Mouse (Mus musculus): ENCODE results near the gene Ces1d. TPM values are rescaled to one million over a fixed set of nuclear protein-coding genes. Genes with fewer than 3 reads are reported as not detected.
"Not testable (repeated sequence)": the region's sequence is repeated elsewhere in the genome, so short reads cannot be mapped to it uniquely, and the experiment has no call there.

The Ces1d gene
- polyA plus RNA-seq (2015; fragmentation: Nextera tagmentation; extraction: Ambion mirVana) = 1.8 and 4.0 TPM in 2 replicates

- ATAC-seq (replicated peaks; ENCODE audit: insufficient number of reproducible peaks, insufficient read depth, low FRiP score, low read depth) = no peak
- Histone ChIP-seq H3K4me3 (no peak within 1 kb of the TSS), H3K4me2 (no peak within 1 kb of the TSS), H3K27me3 (no peaks in the 10 kb centered on the region), H3K9ac (no peak within 1 kb of the TSS), H3K4me1 (replicated peaks) (no peaks in the 10 kb centered on the region), H3K36me3 (no peaks in the 10 kb centered on the region), H3K27ac (no peak within 1 kb of the TSS), H3K9me3 (replicated peaks) (no peaks in the 10 kb centered on the region)
- 76% methylated on average over 8 of the region's 8 CpGs for WGBS
Observed at GRCm38 (mm10) chr8:93197685-93198525, at the start of gene Ces1d. Gene Ces1d, minus strand, starts transcription at chr8:93197838.

- ATAC-seq (replicated peaks; ENCODE audit: insufficient number of reproducible peaks, insufficient read depth, low FRiP score, low read depth) = no peak
- Histone ChIP-seq H3K9me3 (replicated peaks) (no peaks in the 10 kb centered on the region), H3K4me2 (no peak overlapping the region), H3K9ac (no peak overlapping the region), H3K4me3 (no peak overlapping the region), H3K27ac (no peak overlapping the region), H3K27me3 (no peaks in the 10 kb centered on the region), H3K4me1 (replicated peaks) (no peaks in the 10 kb centered on the region), H3K36me3 (no peaks in the 10 kb centered on the region)
- WGBS = 62% methylated on average over 2 of the region's 2 CpGs
Observed at GRCm38 (mm10) chr8:93246057-93246456, 48.4 kb upstream of the Ces1d start.

- Histone ChIP-seq H3K4me2 (no peak overlapping the region), H3K27me3 (no peaks in the 10 kb centered on the region), H3K9me3 (replicated peaks) (no peaks in the 10 kb centered on the region), H3K36me3 (no peaks in the 10 kb centered on the region), H3K4me1 (replicated peaks) (no peaks in the 10 kb centered on the region), H3K4me3 (no peak overlapping the region), H3K9ac (no peak overlapping the region), H3K27ac (no peak overlapping the region)
- no peak for ATAC-seq (replicated peaks; ENCODE audit: insufficient number of reproducible peaks, insufficient read depth, low FRiP score, low read depth)
Observed at GRCm38 (mm10) chr8:93239884-93240283, 42.2 kb upstream of the Ces1d start.

- Histone ChIP-seq H3K27ac (no peak overlapping the region), H3K4me3 (no peak overlapping the region), H3K27me3 (no peaks in the 10 kb centered on the region), H3K4me2 (no peak overlapping the region), H3K36me3 (no peaks in the 10 kb centered on the region), H3K9me3 (replicated peaks) (no peaks in the 10 kb centered on the region), H3K4me1 (replicated peaks) (no peaks in the 10 kb centered on the region), H3K9ac (no peak overlapping the region)
- no peak for ATAC-seq (replicated peaks; ENCODE audit: insufficient number of reproducible peaks, insufficient read depth, low FRiP score, low read depth)
- 89% methylated on average over 1 of the region's 1 CpGs for WGBS
Observed at GRCm38 (mm10) chr8:93235681-93236080, 38.0 kb upstream of the Ces1d start.

GRCm38 (mm10) chr8:93234706-93235105 is 37.1 kb upstream of the Ces1d start:
- no peaks in the 10 kb centered on the region for H3K36me3 ChIP-seq
- H3K4me1 ChIP-seq (replicated peaks) = no peaks in the 10 kb centered on the region
- no peaks in the 10 kb centered on the region for H3K27me3 ChIP-seq
- WGBS = 78% methylated on average over 1 of the region's 1 CpGs
- H3K9me3 ChIP-seq (replicated peaks) = no peaks in the 10 kb centered on the region
- no peak for ATAC-seq (replicated peaks; ENCODE audit: insufficient number of reproducible peaks, insufficient read depth, low FRiP score, low read depth)
- H3K4me3 ChIP-seq = no peak overlapping the region
- H3K4me2 ChIP-seq = no peak overlapping the region
- no peak overlapping the region for H3K9ac ChIP-seq
- no peak overlapping the region for H3K27ac ChIP-seq

- Histone ChIP-seq H3K9me3 (replicated peaks) (no peaks in the 10 kb centered on the region), H3K4me3 (no peak overlapping the region), H3K27me3 (no peaks in the 10 kb centered on the region), H3K4me2 (no peak overlapping the region), H3K9ac (no peak overlapping the region), H3K27ac (no peak overlapping the region), H3K4me1 (replicated peaks) (no peaks in the 10 kb centered on the region), H3K36me3 (no peaks in the 10 kb centered on the region)
- whole genome bisulfite sequencing = 79% methylated on average over 6 of the region's 6 CpGs
- no peak for ATAC-seq (replicated peaks; ENCODE audit: insufficient number of reproducible peaks, insufficient read depth, low FRiP score, low read depth)
Observed at GRCm38 (mm10) chr8:93234068-93234467, 36.4 kb upstream of the Ces1d start.

- no peak within 1 kb of the TSS for H3K4me2 ChIP-seq
- H3K4me3 ChIP-seq = no peak within 1 kb of the TSS
- no peak within 1 kb of the TSS for H3K9ac ChIP-seq
- no peaks in the 10 kb centered on the region for H3K27me3 ChIP-seq
- H3K36me3 ChIP-seq = no peaks in the 10 kb centered on the region
- H3K27ac ChIP-seq = no peak within 1 kb of the TSS
- H3K4me1 ChIP-seq (replicated peaks) = no peaks in the 10 kb centered on the region
- no peaks in the 10 kb centered on the region for H3K9me3 ChIP-seq (replicated peaks)
- ATAC-seq (replicated peaks; ENCODE audit: insufficient number of reproducible peaks, insufficient read depth, low FRiP score, low read depth) = no peak
Observed at GRCm38 (mm10) chr8:93229446-93229845, 31.8 kb upstream of the Ces1d start, which contains the start of gene Ces1e. Gene Ces1e, minus strand, starts transcription at chr8:93229619.

GRCm38 (mm10) chr8:93228673-93229370 is 31.2 kb upstream of the Ces1d start:
- Histone ChIP-seq H3K4me2 (no peak overlapping the region), H3K36me3 (no peaks in the 10 kb centered on the region), H3K4me1 (replicated peaks) (no peaks in the 10 kb centered on the region), H3K9ac (no peak overlapping the region), H3K4me3 (no peak overlapping the region), H3K27me3 (no peaks in the 10 kb centered on the region), H3K9me3 (replicated peaks) (no peaks in the 10 kb centered on the region), H3K27ac (no peak overlapping the region)
- ATAC-seq (replicated peaks; ENCODE audit: insufficient number of reproducible peaks, insufficient read depth, low FRiP score, low read depth) = no peak
- 64% methylated on average over 11 of the region's 11 CpGs for WGBS

- H3K27ac ChIP-seq; H3K9ac ChIP-seq; H3K36me3 ChIP-seq; H3K27me3 ChIP-seq; H3K9me3 ChIP-seq (replicated peaks); H3K4me3 ChIP-seq; ATAC-seq (replicated peaks; ENCODE audit: insufficient number of reproducible peaks, insufficient read depth, low FRiP score, low read depth); H3K4me2 ChIP-seq; H3K4me1 ChIP-seq (replicated peaks): not testable (repeated sequence)
- WGBS = 97% methylated on average over 1 of the region's 1 CpGs
Observed at GRCm38 (mm10) chr8:93226471-93226870, 28.8 kb upstream of the Ces1d start.

GRCm38 (mm10) chr8:93221896-93222295 is 24.3 kb upstream of the Ces1d start:
- 65% methylated on average over 3 of the region's 3 CpGs for WGBS
- H3K9ac ChIP-seq = no peak overlapping the region
- H3K4me2 ChIP-seq = no peak overlapping the region
- H3K36me3 ChIP-seq = no peaks in the 10 kb centered on the region
- no peaks in the 10 kb centered on the region for H3K9me3 ChIP-seq (replicated peaks)
- H3K4me1 ChIP-seq (replicated peaks) = peaks cover 20% of the 10 kb centered on the region
- no peak overlapping the region for H3K27ac ChIP-seq
- ATAC-seq (replicated peaks; ENCODE audit: insufficient number of reproducible peaks, insufficient read depth, low FRiP score, low read depth) = no peak
- H3K4me3 ChIP-seq = no peak overlapping the region
- H3K27me3 ChIP-seq = no peaks in the 10 kb centered on the region

- peaks cover 21% of the 10 kb centered on the region for H3K4me1 ChIP-seq (replicated peaks)
- no peak overlapping the region for H3K4me2 ChIP-seq
- no peaks in the 10 kb centered on the region for H3K36me3 ChIP-seq
- no peak overlapping the region for H3K9ac ChIP-seq
- ATAC-seq (replicated peaks; ENCODE audit: insufficient number of reproducible peaks, insufficient read depth, low FRiP score, low read depth) = 0 out of 2 replicates have a peak, but pooled peaks have one; percentile 48
- H3K27ac ChIP-seq = peak overlapping the region; percentile 82
- no peaks in the 10 kb centered on the region for H3K9me3 ChIP-seq (replicated peaks)
- no peaks in the 10 kb centered on the region for H3K27me3 ChIP-seq
- WGBS = 47% methylated on average over 4 of the region's 4 CpGs
- H3K4me3 ChIP-seq = no peak overlapping the region
Observed at GRCm38 (mm10) chr8:93217867-93218266, 20.2 kb upstream of the Ces1d start.

Measured in heart, embryonic 15.5 days (tissue).